Mouse (Mus musculus): ENCODE results near the gene Cnppd1. TPM values are rescaled to one million over a fixed set of nuclear protein-coding genes. Genes with fewer than 3 reads are reported as not detected.

Gene Cnppd1
- polyA plus RNA-seq (2021; fragmentation: Nextera tagmentation) = 8.7 and 17.8 TPM in 2 replicates
- long read RNA-seq, experiment 1, transcript Cnppd1-208 (8 exons, 2,062 nt) = minor isoform, 18 of 75 reads
- long read RNA-seq, experiment 1, transcript Cnppd1-202 (9 exons, 3,669 nt) = major isoform, 25 of 75 reads
- long read RNA-seq, experiment 1, partial matches to known transcripts = 7 of 75 reads
- long read RNA-seq, experiment 1, other reads (novel, unspliced or antisense) = 19 of 75 reads
- long read RNA-seq, experiment 2, partial matches to known transcripts = 2 of 11 reads
- long read RNA-seq, experiment 2, other reads (novel, unspliced or antisense) = 8 of 11 reads

GRCm38 (mm10) chr1:75142301-75143261 lies at the start of gene Cnppd1, which contains the start of gene Retreg2:
Gene Cnppd1 (minus strand): TSS chr1:75142711.
Gene Retreg2 (plus strand): TSS chr1:75142778.

GRCm38 (mm10) chr1:75191622-75192402 lies 49.3 kb upstream of the Cnppd1 start, which contains the start of the genes Ankzf1 and Atg9a:
Gene Ankzf1 (plus strand): TSS chr1:75192151.
Gene Atg9a (minus strand): TSS chr1:75192196.

DNA sequence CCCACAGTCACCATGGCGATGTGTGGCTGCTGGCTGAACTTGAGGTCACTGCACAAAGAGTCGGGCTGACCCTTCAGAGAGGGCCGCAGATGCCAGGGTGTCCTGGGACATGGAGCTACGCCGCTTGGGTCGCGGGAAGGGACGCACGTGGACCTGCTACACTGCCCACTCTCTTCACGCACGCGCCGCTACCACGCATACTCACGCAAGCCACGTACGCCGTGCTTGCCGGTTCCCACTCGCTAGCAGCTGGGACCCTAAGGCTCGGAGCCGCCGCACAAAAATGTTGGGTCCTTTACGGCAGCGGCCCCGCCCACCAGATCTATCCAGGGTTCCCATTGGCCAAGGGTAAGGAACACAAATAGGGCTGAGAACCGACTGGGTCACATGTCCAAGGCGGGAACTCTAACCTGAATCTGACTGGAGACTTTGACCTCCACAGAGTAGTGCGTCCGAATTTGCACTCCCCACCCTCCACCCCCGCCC lies 37.6 kb upstream of the Cnppd1 start, which contains the start of gene Abcb6:
Gene Abcb6, minus strand, starts transcription at position 288 of the 486 bp plus-strand sequence.

GRCm38 (mm10) chr1:75168472-75169464 lies 26.3 kb upstream of the Cnppd1 start, which contains the start of gene Zfand2b:
Gene Zfand2b (plus strand): TSS chr1:75168646.

GRCm38 (mm10) chr1:75133421-75134207 lies 8.9 kb downstream of the Cnppd1 start, which contains the start of gene Slc23a3:
Gene Slc23a3 (minus strand): TSS chr1:75133890.

GRCm38 (mm10) chr1:75124346-75125321 lies 17.9 kb downstream of the Cnppd1 start, which contains the start of gene Nhej1:
Gene Nhej1 (minus strand): TSS chr1:75125200.

Other genes with a start within 250 kb of the Cnppd1 start
- gene Cryba2, start 249.6 kb downstream of the Cnppd1 start, polyA plus RNA-seq (2021; fragmentation: Nextera tagmentation) = 1.6 and 2.0 TPM in 2 replicates
- 0.55 and 0.65 TPM in 2 replicates for gene Cfap65, start 207.1 kb downstream of the Cnppd1 start, polyA plus RNA-seq (2021; fragmentation: Nextera tagmentation)
- 0.10 and 0.13 TPM in 2 replicates for gene Ihh, start 191.0 kb downstream of the Cnppd1 start, polyA plus RNA-seq (2021; fragmentation: Nextera tagmentation)
- gene Nhej1, start 17.5 kb downstream of the Cnppd1 start, polyA plus RNA-seq (2021; fragmentation: Nextera tagmentation) = 4.1 and 5.2 TPM in 2 replicates
- 2.5 and 3.6 TPM in 2 replicates for gene Slc23a3, start 8.8 kb downstream of the Cnppd1 start, polyA plus RNA-seq (2021; fragmentation: Nextera tagmentation)
- gene Retreg2, start 67 bp upstream of the Cnppd1 start, polyA plus RNA-seq (2021; fragmentation: Nextera tagmentation) = 51.8 and 214 TPM in 2 replicates
- 36.1 and 43.8 TPM in 2 replicates for gene Zfand2b, start 25.9 kb upstream of the Cnppd1 start, polyA plus RNA-seq (2021; fragmentation: Nextera tagmentation)
- gene Abcb6, start 37.7 kb upstream of the Cnppd1 start, polyA plus RNA-seq (2021; fragmentation: Nextera tagmentation) = 10.6 and 12.0 TPM in 2 replicates
- gene Ankzf1, start 49.4 kb upstream of the Cnppd1 start, polyA plus RNA-seq (2021; fragmentation: Nextera tagmentation) = 12.1 and 13.1 TPM in 2 replicates
- 44.9 and 63.6 TPM in 2 replicates for gene Atg9a, start 49.5 kb upstream of the Cnppd1 start, polyA plus RNA-seq (2021; fragmentation: Nextera tagmentation)
- 1.8 and 2.2 TPM in 2 replicates for gene Glb1l, start 68.1 kb upstream of the Cnppd1 start, polyA plus RNA-seq (2021; fragmentation: Nextera tagmentation)
- 79.4 and 83.1 TPM in 2 replicates for gene Stk16, start 68.1 kb upstream of the Cnppd1 start, polyA plus RNA-seq (2021; fragmentation: Nextera tagmentation)
- gene Tuba4a, start 77.2 kb upstream of the Cnppd1 start, polyA plus RNA-seq (2021; fragmentation: Nextera tagmentation) = 232 and 261 TPM in 2 replicates
- not detected in 2 replicates for gene A630095N17Rik, start 89.4 kb upstream of the Cnppd1 start, polyA plus RNA-seq (2021; fragmentation: Nextera tagmentation)
- 57.8 and 73.1 TPM in 2 replicates for gene Dnajb2, start 93.7 kb upstream of the Cnppd1 start, polyA plus RNA-seq (2021; fragmentation: Nextera tagmentation)
- 113 and 159 TPM in 2 replicates for gene Ptprn, start 121.8 kb upstream of the Cnppd1 start, polyA plus RNA-seq (2021; fragmentation: Nextera tagmentation)
- gene Resp18, start 135.7 kb upstream of the Cnppd1 start, polyA plus RNA-seq (2021; fragmentation: Nextera tagmentation) = 215 and 275 TPM in 2 replicates
- gene Dnpep, start 175.3 kb upstream of the Cnppd1 start, polyA plus RNA-seq (2021; fragmentation: Nextera tagmentation) = 81.6 and 92.2 TPM in 2 replicates
- gene Des, start 217.6 kb upstream of the Cnppd1 start, polyA plus RNA-seq (2021; fragmentation: Nextera tagmentation) = 1.2 and 1.5 TPM in 2 replicates
- gene Speg, start 232.6 kb upstream of the Cnppd1 start, polyA plus RNA-seq (2021; fragmentation: Nextera tagmentation) = 46.1 and 63.7 TPM in 2 replicates